Mouse (Mus musculus) cortical plate, adult 2 months (tissue): ENCODE measurements at regions not wholly inside any gene's neighbourhood (a gene's known extent, or its start where the extent isn't known, plus 50 kb on each side); places are given as distances from the start of the nearest gene placed in this dataset.
"Not testable (repeated sequence)": the region's sequence is repeated elsewhere in the genome, so short reads cannot be mapped to it uniquely, and the experiment has no call there.

Source experiments
- H3K27ac ChIP-seq: fragments of 200-500 bp; 2 replicates; pipeline ENCODE4 v1.5.1; 2012; ENCODE audit warnings: low read length, control low read depth, inconsistent platforms; ENCODE audit not compliant: insufficient read depth
- H3K4me1 ChIP-seq: fragments of 200-500 bp; 2 replicates; pipeline ENCODE4 v1.6.1; 2011; ENCODE audit warnings: low read length; ENCODE audit not compliant: control insufficient read depth, insufficient read depth
- H3K4me3 ChIP-seq: fragments of 200-500 bp; 2 replicates; pipeline ENCODE4 v1.5.1; 2011; ENCODE audit warnings: mild to moderate bottlenecking, low read length, control low read depth; ENCODE audit not compliant: insufficient read depth
- CTCF ChIP-seq: fragments of 200-500 bp; IDR thresholded peaks from 2 replicates; pipeline ENCODE4 v1.5.1; 2011; ENCODE audit warnings: mild to moderate bottlenecking, control low read depth, low read length; ENCODE audit not compliant: insufficient read depth; ENCODE audit errors: extremely low read depth
- POLR2A ChIP-seq: fragments of 200-500 bp; IDR thresholded peaks from 2 replicates; pipeline ENCODE4 v1.6.1; 2011; ENCODE audit warnings: mild to moderate bottlenecking, low read length, control low read depth; ENCODE audit not compliant: insufficient read depth; ENCODE audit errors: extremely low read depth

- no peak overlapping the region for H3K4me3 ChIP-seq
- no peak overlapping the region for H3K27ac ChIP-seq
- no peaks in the 10 kb centered on the region for H3K4me1 ChIP-seq
- TF ChIP-seq CTCF (no peak), POLR2A (no peak)
Observed at GRCm38 (mm10) chr13:78904102-78904501, 704.5 kb upstream of the Nr2f1 start.

- TF ChIP-seq POLR2A (no peak), CTCF (no peak)
- Histone ChIP-seq H3K4me3 (no peak overlapping the region), H3K27ac (no peak overlapping the region), H3K4me1 (no peaks in the 10 kb centered on the region)
Observed at GRCm38 (mm10) chr13:78900693-78901092, 701.1 kb upstream of the Nr2f1 start.

- TF ChIP-seq POLR2A (no peak), CTCF (no peak)
- Histone ChIP-seq H3K4me3 (no peak overlapping the region), H3K27ac (no peak overlapping the region), H3K4me1 (no peaks in the 10 kb centered on the region)
Observed at GRCm38 (mm10) chr13:78892252-78892651, 692.7 kb upstream of the Nr2f1 start.

GRCm38 (mm10) chr13:78883062-78883461 lies 683.5 kb upstream of the Nr2f1 start:
- no peak overlapping the region for H3K4me3 ChIP-seq
- no peak overlapping the region for H3K27ac ChIP-seq
- TF ChIP-seq POLR2A, result no peak
- no peaks in the 10 kb centered on the region for H3K4me1 ChIP-seq

- H3K4me1 ChIP-seq, result no peaks in the 10 kb centered on the region
- H3K27ac ChIP-seq, result no peak overlapping the region
- H3K4me3 ChIP-seq, result no peak overlapping the region
- TF ChIP-seq CTCF (no peak), POLR2A (no peak)
Observed at GRCm38 (mm10) chr13:78872582-78872981, 673.0 kb upstream of the Nr2f1 start.

- Histone ChIP-seq H3K27ac (no peak overlapping the region), H3K4me1 (no peaks in the 10 kb centered on the region), H3K4me3 (no peak overlapping the region)
- TF ChIP-seq POLR2A, result no peak
- no peak for TF ChIP-seq CTCF
Observed at GRCm38 (mm10) chr13:78871976-78872375, 672.4 kb upstream of the Nr2f1 start.

- no peak overlapping the region for H3K27ac ChIP-seq
- TF ChIP-seq CTCF (no peak), POLR2A (no peak)
Observed at GRCm38 (mm10) chr13:78871254-78871653, 671.7 kb upstream of the Nr2f1 start.

GRCm38 (mm10) chr13:78824357-78824756 lies 624.8 kb upstream of the Nr2f1 start:
- not testable (repeated sequence) for H3K4me1 ChIP-seq, H3K4me3 ChIP-seq, H3K27ac ChIP-seq

More at GRCm38 (mm10) chr13:78871254-78871653, 671.7 kb upstream of the Nr2f1 start:
- Histone ChIP-seq H3K4me3 (no peak overlapping the region), H3K4me1 (no peaks in the 10 kb centered on the region)

- Histone ChIP-seq H3K4me3 (no peak overlapping the region), H3K4me1 (no peaks in the 10 kb centered on the region), H3K27ac (no peak overlapping the region)
- no peak for TF ChIP-seq CTCF
Observed at GRCm38 (mm10) chr13:78809656-78810055, 610.1 kb upstream of the Nr2f1 start.

GRCm38 (mm10) chr13:78802838-78803124 lies 603.2 kb upstream of the Nr2f1 start:
- no peak for TF ChIP-seq CTCF
- TF ChIP-seq POLR2A, result no peak
- Histone ChIP-seq H3K4me1 (no peaks in the 10 kb centered on the region), H3K27ac (no peak overlapping the region), H3K4me3 (no peak overlapping the region)

- Histone ChIP-seq H3K27ac (no peak overlapping the region), H3K4me1 (no peaks in the 10 kb centered on the region), H3K4me3 (no peak overlapping the region)
- TF ChIP-seq CTCF, result no peak
- no peak for TF ChIP-seq POLR2A
Observed at GRCm38 (mm10) chr13:78802011-78802837, 602.7 kb upstream of the Nr2f1 start.
